Mouse (Mus musculus): Measurements from ENCODE around the gene Cryga. TPM values are rescaled to one million over a fixed set of nuclear protein-coding genes. Genes with fewer than 3 reads are reported as not detected.
"Not testable (repeated sequence)": the region's sequence is repeated elsewhere in the genome, so short reads cannot be mapped to it uniquely, and the experiment has no call there.

Gene Cryga
- polyA plus RNA-seq, 1 experiment from 2014 or later, result not detected

- 72% methylated on average over 6 of the region's 6 CpGs for WGBS
- ATAC-seq (ENCODE audit: insufficient number of reproducible peaks, insufficient read depth, low FRiP score, low TSS enrichment, low read depth), result no peak
- Histone ChIP-seq H3K4me3 (no peak overlapping the region), H3K27me3 (no peaks in the 10 kb centered on the region), H3K4me2 (no peak overlapping the region), H3K9me3 (no peaks in the 10 kb centered on the region), H3K27ac (no peak overlapping the region), H3K36me3 (no peaks in the 10 kb centered on the region), H3K9ac (no peak overlapping the region), H3K4me1 (no peaks in the 10 kb centered on the region)
These were observed 14.4 kb downstream of the Cryga start for GRCm38 (mm10) chr1:65088567-65089356.

DNA sequence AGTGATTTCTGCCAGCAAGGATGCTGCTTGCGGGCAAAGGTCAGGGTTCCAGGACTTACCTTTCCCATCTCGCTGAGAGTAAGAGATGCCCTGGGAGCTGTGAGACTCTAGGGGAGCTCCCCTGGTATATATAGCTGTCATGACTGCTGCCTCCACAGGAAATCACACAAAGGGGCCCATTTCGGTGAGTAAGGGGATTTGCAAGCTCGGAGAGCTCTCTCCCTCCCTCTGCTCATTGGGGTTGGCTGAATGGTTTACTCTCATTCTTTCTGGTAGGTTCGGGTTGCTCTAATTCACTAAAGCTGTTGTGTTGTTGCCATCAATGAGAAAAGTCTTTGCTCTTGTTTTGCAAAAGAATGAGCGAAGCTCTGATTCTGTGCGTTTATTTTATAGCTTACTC lies 21.0 kb downstream of the Cryga start, which contains the start of gene Crygb:
Gene Crygb, minus strand, starts transcription at position 101 of the 400 bp plus-strand sequence.
- Histone ChIP-seq H3K4me2 (peak within 1 kb of the TSS; percentile 26; the same call in 1 of the 2 replicates), H3K27ac (no peak within 1 kb of the TSS), H3K9me3 (no peaks in the 10 kb centered on the region), H3K36me3 (no peaks in the 10 kb centered on the region), H3K4me1 (0 out of 2 replicates have a peak, but pooled peaks cover 3% of the 10 kb centered on the region), H3K9ac (no peak within 1 kb of the TSS), H3K4me3 (no peak within 1 kb of the TSS), H3K27me3 (no peaks in the 10 kb centered on the region)
- ATAC-seq (ENCODE audit: insufficient number of reproducible peaks, insufficient read depth, low FRiP score, low TSS enrichment, low read depth), result no peak
- 22% methylated on average over 7 of the region's 7 CpGs for WGBS

GRCm38 (mm10) chr1:65075607-65076006 lies 27.6 kb downstream of the Cryga start:
- no peaks in the 10 kb centered on the region for H3K27me3 ChIP-seq
- H3K9ac ChIP-seq, result no peak overlapping the region

GRCm38 (mm10) chr1:65073589-65073988 lies 29.6 kb downstream of the Cryga start, which contains the start of gene Crygc:
Gene Crygc, minus strand, starts transcription at chr1:65073689.
- Histone ChIP-seq H3K36me3 (no peaks in the 10 kb centered on the region), H3K4me1 (no peaks in the 10 kb centered on the region), H3K27me3 (no peaks in the 10 kb centered on the region), H3K4me2 (no peak within 1 kb of the TSS), H3K9me3 (no peaks in the 10 kb centered on the region), H3K27ac (no peak within 1 kb of the TSS), H3K9ac (no peak within 1 kb of the TSS), H3K4me3 (no peak within 1 kb of the TSS)
- 54% methylated on average over 6 of the region's 6 CpGs for WGBS
- ATAC-seq (ENCODE audit: insufficient number of reproducible peaks, insufficient read depth, low FRiP score, low TSS enrichment, low read depth), result no peak

More at GRCm38 (mm10) chr1:65075607-65076006, 27.6 kb downstream of the Cryga start:
- Histone ChIP-seq H3K4me1 (no peaks in the 10 kb centered on the region), H3K4me3 (no peak overlapping the region), H3K4me2 (no peak overlapping the region), H3K9me3 (no peaks in the 10 kb centered on the region), H3K36me3 (no peaks in the 10 kb centered on the region), H3K27ac (no peak overlapping the region)
- 13% methylated on average over 5 of the region's 5 CpGs for WGBS
- no peak for ATAC-seq (ENCODE audit: insufficient number of reproducible peaks, insufficient read depth, low FRiP score, low TSS enrichment, low read depth)

DNA sequence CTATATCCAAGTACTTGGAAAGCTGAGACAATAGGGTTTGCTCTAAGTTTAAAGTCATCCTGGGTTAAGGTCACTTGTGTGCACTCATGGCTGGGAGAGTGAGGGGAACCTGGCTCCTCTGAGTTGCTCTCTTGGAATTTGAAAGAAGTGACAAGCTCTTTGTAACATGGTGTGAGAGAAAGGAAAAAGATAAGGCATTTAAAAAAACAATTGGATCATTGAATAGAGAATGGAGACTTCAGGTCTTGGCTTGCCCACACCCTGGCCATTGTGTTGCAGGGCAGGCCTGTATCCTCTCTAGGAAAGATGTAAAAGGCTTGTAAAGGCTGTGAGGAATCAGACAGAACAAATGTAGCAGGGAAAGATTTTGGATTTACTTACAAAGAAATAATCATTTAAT lies 35.3 kb downstream of the Cryga start:
- H3K36me3 ChIP-seq, result no peaks in the 10 kb centered on the region
- H3K4me1 ChIP-seq, result no peaks in the 10 kb centered on the region
- H3K4me3 ChIP-seq, result no peak overlapping the region
- ATAC-seq (ENCODE audit: insufficient number of reproducible peaks, insufficient read depth, low FRiP score, low TSS enrichment, low read depth), result no peak
- no peaks in the 10 kb centered on the region for H3K9me3 ChIP-seq
- H3K27ac ChIP-seq, result no peak overlapping the region
- no peak overlapping the region for H3K9ac ChIP-seq
- H3K27me3 ChIP-seq, result no peaks in the 10 kb centered on the region
- no peak overlapping the region for H3K4me2 ChIP-seq

DNA sequence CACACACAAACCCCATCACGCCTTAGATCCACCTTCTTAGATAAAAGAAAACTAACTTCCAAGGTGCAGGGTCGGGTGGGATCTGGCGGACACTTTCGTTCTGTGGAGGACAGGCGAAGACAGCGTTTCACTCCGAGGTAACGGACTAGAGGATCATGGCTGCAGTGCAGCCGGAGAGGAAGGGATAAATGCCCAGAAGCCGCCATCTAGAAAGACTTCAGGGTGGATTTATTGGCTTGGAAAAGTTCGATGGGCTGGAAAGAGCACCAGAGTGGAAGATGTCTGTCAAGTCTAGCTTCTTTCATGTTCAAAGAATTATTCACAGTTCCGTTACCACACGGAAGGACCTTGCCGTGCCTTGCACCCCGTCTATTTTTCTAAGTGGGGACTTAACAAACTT lies 39.0 kb downstream of the Cryga start:
- H3K4me3 ChIP-seq, result no peak overlapping the region
- no peak for ATAC-seq (ENCODE audit: insufficient number of reproducible peaks, insufficient read depth, low FRiP score, low TSS enrichment, low read depth)
- H3K36me3 ChIP-seq, result no peaks in the 10 kb centered on the region

DNA sequence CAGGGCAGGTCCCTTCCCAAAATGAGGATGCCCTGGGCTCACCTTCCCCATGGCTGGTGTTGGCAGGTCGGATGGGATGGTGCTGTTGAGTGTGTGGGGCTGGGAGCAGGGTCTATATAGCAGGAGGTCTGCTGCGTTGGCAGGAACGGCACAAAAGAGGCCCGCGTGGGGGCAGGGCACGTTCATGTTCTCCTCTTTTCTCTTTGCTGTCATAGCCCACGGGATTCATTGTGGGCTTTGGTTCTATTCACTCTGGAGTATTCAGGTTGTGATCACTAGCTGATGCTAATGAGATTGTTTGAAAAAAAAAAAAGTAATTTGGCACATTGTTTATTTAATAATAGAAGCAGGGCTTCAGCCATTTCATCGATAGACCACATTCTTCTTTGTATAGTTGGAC lies 39.8 kb downstream of the Cryga start, which contains the start of gene Crygd:
Gene Crygd, minus strand, starts transcription at position 101 of the 400 bp plus-strand sequence.
- Histone ChIP-seq H3K36me3 (no peaks in the 10 kb centered on the region), H3K9ac (no peak within 1 kb of the TSS), H3K9me3 (no peaks in the 10 kb centered on the region), H3K27ac (no peak within 1 kb of the TSS), H3K4me2 (no peak within 1 kb of the TSS), H3K4me3 (no peak within 1 kb of the TSS), H3K27me3 (no peaks in the 10 kb centered on the region), H3K4me1 (no peaks in the 10 kb centered on the region)
- no peak for ATAC-seq (ENCODE audit: insufficient number of reproducible peaks, insufficient read depth, low FRiP score, low TSS enrichment, low read depth)
- WGBS, result 87% methylated on average over 8 of the region's 8 CpGs

More for the DNA sequence above, 39.0 kb downstream of the Cryga start:
- no peak overlapping the region for H3K27ac ChIP-seq
- no peaks in the 10 kb centered on the region for H3K4me1 ChIP-seq
- no peak overlapping the region for H3K4me2 ChIP-seq
- no peaks in the 10 kb centered on the region for H3K9me3 ChIP-seq
- H3K27me3 ChIP-seq, result no peaks in the 10 kb centered on the region
- WGBS, result 90% methylated on average over 15 of the region's 15 CpGs
- no peak overlapping the region for H3K9ac ChIP-seq

DNA sequence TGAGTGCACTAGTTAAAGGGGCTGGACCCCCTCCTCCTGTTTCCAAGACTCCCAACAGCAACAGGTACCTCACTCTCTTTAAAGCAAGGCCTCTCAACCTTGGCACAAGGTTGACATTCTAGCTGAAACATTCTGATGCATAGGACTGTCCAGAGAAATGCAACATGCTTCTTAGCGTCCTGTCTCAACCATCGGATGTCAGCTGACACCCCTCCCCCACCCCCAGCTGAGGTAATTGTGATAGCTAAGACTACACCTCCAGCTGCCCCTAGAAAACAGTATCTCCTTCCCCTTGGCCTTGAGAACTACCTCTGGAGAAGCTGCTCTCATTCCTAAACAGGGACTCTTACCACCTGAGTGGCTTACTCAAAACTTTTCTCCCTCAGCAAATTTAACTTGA lies 51.0 kb downstream of the Cryga start:
- no peak overlapping the region for H3K9ac ChIP-seq
- no peak overlapping the region for H3K27ac ChIP-seq
- no peak overlapping the region for H3K4me2 ChIP-seq
- no peaks in the 10 kb centered on the region for H3K27me3 ChIP-seq
- H3K4me1 ChIP-seq, result no peaks in the 10 kb centered on the region
- H3K4me3 ChIP-seq, result no peak overlapping the region
- H3K36me3 ChIP-seq, result no peaks in the 10 kb centered on the region
- WGBS, result 24% methylated on average over 2 of the region's 2 CpGs
- H3K9me3 ChIP-seq, result no peaks in the 10 kb centered on the region
- no peak for ATAC-seq (ENCODE audit: insufficient number of reproducible peaks, insufficient read depth, low FRiP score, low TSS enrichment, low read depth)

- Histone ChIP-seq H3K4me2 (no peak overlapping the region), H3K9ac (no peak overlapping the region), H3K4me3 (no peak overlapping the region), H3K27ac (no peak overlapping the region), H3K9me3 (no peaks in the 10 kb centered on the region), H3K36me3 (no peaks in the 10 kb centered on the region), H3K27me3 (no peaks in the 10 kb centered on the region), H3K4me1 (no peaks in the 10 kb centered on the region)
- WGBS, result 57% methylated on average over 7 of the region's 7 CpGs
- no peak for ATAC-seq (ENCODE audit: insufficient number of reproducible peaks, insufficient read depth, low FRiP score, low TSS enrichment, low read depth)
These were observed 51.5 kb downstream of the Cryga start for GRCm38 (mm10) chr1:65051696-65052095.

GRCm38 (mm10) chr1:65050952-65051351 lies 52.2 kb downstream of the Cryga start, which contains the start of gene Cryge:
Gene Cryge, minus strand, starts transcription at chr1:65051149.
- H3K4me2 ChIP-seq; H3K9me3 ChIP-seq; ATAC-seq (ENCODE audit: insufficient number of reproducible peaks, insufficient read depth, low FRiP score, low TSS enrichment, low read depth); H3K4me3 ChIP-seq; H3K9ac ChIP-seq; H3K4me1 ChIP-seq; H3K36me3 ChIP-seq; H3K27me3 ChIP-seq; H3K27ac ChIP-seq: not testable (repeated sequence)
- WGBS, result 80% methylated on average over 12 of the region's 12 CpGs

All from embryonic facial prominence, embryonic 13.5 days (tissue).